Mouse (Mus musculus): ENCODE measurements around the gene Tmem130. TPM values are rescaled to one million over a fixed set of nuclear protein-coding genes. Genes with fewer than 3 reads are reported as not detected.
A peak's percentile ranks its signal among the peaks of the same experiment; 100 is the strongest.
"Not testable (repeated sequence)": the region's sequence is repeated elsewhere in the genome, so short reads cannot be mapped to it uniquely, and the experiment has no call there.

Tmem130 gene
- polyA plus RNA-seq, 1 experiment = 0.99 TPM

- Histone ChIP-seq H3K4me1 (ENCODE audit: control insufficient read depth, insufficient read depth, insufficient read length, low read length) (no peaks in the 10 kb centered on the region), H3K27me3 (ENCODE audit: control insufficient read depth, insufficient read depth, low read length) (no peaks in the 10 kb centered on the region), H3K4me3 (ENCODE audit: low read depth, low read length) (no peak overlapping the region), H3K27ac (ENCODE audit: insufficient read depth, low read depth, low read length) (no peak overlapping the region), H3K36me3 (ENCODE audit: control insufficient read depth, insufficient read depth, low read length) (peaks cover 77% of the 10 kb centered on the region)
- TF ChIP-seq POLR2A (IDR thresholded peaks at IDR 0.05; ENCODE audit: low read depth, low read length) (no peak), CTCF (IDR thresholded peaks at IDR 0.05; ENCODE audit: extremely low read depth, insufficient read length, insufficient replicate concordance, low read depth, low read length) (no peak)
- WGBS = 96% methylated on average over 18 of the region's 18 CpGs
Observed at GRCm38 (mm10) chr5:144786464-144786863, 24.8 kb upstream of the Tmem130 start.

DNA sequence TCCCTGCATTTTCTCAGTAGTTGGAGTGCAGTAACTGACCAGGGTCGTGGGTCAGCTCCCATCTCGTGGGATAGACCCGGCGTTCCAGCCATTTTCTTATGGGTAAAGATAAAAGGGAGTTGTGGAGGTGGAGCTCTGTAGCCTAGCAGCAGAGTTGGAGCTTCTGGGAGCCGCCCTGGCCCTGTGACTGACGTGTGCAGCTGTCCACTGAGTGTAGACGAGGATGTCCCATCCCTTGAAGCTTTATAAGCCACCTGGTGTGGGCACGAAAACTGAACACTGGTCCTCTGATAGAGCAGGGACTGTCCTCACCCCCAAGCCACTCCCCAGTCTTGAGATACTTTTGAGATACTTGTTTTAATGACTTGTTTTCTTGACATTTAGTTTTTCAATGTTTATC, 19.0 kb upstream of the Tmem130 start:
- H3K4me1 ChIP-seq (ENCODE audit: control insufficient read depth, insufficient read depth, insufficient read length, low read length) = no peaks in the 10 kb centered on the region
- H3K27me3 ChIP-seq (ENCODE audit: control insufficient read depth, insufficient read depth, low read length) = no peaks in the 10 kb centered on the region
- no peak overlapping the region for H3K4me3 ChIP-seq (ENCODE audit: low read depth, low read length)
- TF ChIP-seq POLR2A (IDR thresholded peaks at IDR 0.05; ENCODE audit: low read depth, low read length) = no peak
- TF ChIP-seq CTCF (IDR thresholded peaks at IDR 0.05; ENCODE audit: extremely low read depth, insufficient read length, insufficient replicate concordance, low read depth, low read length) = no peak
- H3K27ac ChIP-seq (ENCODE audit: insufficient read depth, low read depth, low read length) = no peak overlapping the region
- peaks cover 64% of the 10 kb centered on the region for H3K36me3 ChIP-seq (ENCODE audit: control insufficient read depth, insufficient read depth, low read length)
- 78% methylated on average over 8 of the region's 8 CpGs for WGBS

DNA sequence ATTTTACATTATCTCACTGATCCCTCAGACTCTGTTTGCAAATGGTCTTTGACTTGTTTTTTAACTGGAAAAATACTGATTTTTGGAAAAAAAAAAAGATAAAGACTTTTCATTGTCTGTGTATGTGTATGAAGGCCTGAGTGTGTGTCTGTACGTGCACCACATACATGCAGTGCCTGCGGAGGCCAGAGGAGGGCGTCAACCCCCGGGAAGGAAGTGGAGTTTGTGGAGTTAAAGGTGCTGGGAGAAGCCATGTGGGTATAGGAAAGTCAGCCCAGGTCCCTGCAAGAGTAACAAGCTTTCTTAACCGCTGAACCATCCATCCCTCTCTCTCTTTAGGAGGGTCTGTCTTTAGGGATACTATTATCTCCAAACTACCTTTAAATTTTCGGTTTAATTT, 11.6 kb upstream of the Tmem130 start:
- Histone ChIP-seq H3K27me3 (ENCODE audit: control insufficient read depth, insufficient read depth, low read length) (no peaks in the 10 kb centered on the region), H3K36me3 (ENCODE audit: control insufficient read depth, insufficient read depth, low read length) (peaks cover 34% of the 10 kb centered on the region), H3K4me1 (ENCODE audit: control insufficient read depth, insufficient read depth, insufficient read length, low read length) (peaks cover 6% of the 10 kb centered on the region), H3K27ac (ENCODE audit: insufficient read depth, low read depth, low read length) (no peak overlapping the region), H3K4me3 (ENCODE audit: low read depth, low read length) (no peak overlapping the region)
- TF ChIP-seq POLR2A (IDR thresholded peaks at IDR 0.05; ENCODE audit: low read depth, low read length) (no peak), CTCF (IDR thresholded peaks at IDR 0.05; ENCODE audit: extremely low read depth, insufficient read length, insufficient replicate concordance, low read depth, low read length) (no peak)
- 93% methylated on average over 6 of the region's 6 CpGs for WGBS

GRCm38 (mm10) chr5:144769067-144769482, 7.5 kb upstream of the Tmem130 start:
- peaks cover 6% of the 10 kb centered on the region for H3K4me1 ChIP-seq (ENCODE audit: control insufficient read depth, insufficient read depth, insufficient read length, low read length)
- TF ChIP-seq POLR2A (IDR thresholded peaks at IDR 0.05; ENCODE audit: low read depth, low read length) (no peak), CTCF (IDR thresholded peaks at IDR 0.05; ENCODE audit: extremely low read depth, insufficient read length, insufficient replicate concordance, low read depth, low read length) (no peak)
- peak overlapping the region; percentile 97 for H3K4me3 ChIP-seq (ENCODE audit: low read depth, low read length)
- 6% methylated on average over 8 of the region's 8 CpGs for WGBS
- no peaks in the 10 kb centered on the region for H3K27me3 ChIP-seq (ENCODE audit: control insufficient read depth, insufficient read depth, low read length)
- no peak overlapping the region for H3K27ac ChIP-seq (ENCODE audit: insufficient read depth, low read depth, low read length)
- H3K36me3 ChIP-seq (ENCODE audit: control insufficient read depth, insufficient read depth, low read length) = peaks cover 13% of the 10 kb centered on the region

GRCm38 (mm10) chr5:144767911-144768841, 6.6 kb upstream of the Tmem130 start:
- TF ChIP-seq CTCF (IDR thresholded peaks at IDR 0.05; ENCODE audit: extremely low read depth, insufficient read length, insufficient replicate concordance, low read depth, low read length) = peak; percentile 93; the same call in 1 of the 2 replicates
- TF ChIP-seq POLR2A (IDR thresholded peaks at IDR 0.05; ENCODE audit: low read depth, low read length) = peak; percentile 46; the same call in 1 of the 2 replicates
- Histone ChIP-seq H3K4me3 (ENCODE audit: low read depth, low read length) (peak overlapping the region; percentile 97), H3K4me1 (ENCODE audit: control insufficient read depth, insufficient read depth, insufficient read length, low read length) (peaks cover 6% of the 10 kb centered on the region), H3K27ac (ENCODE audit: insufficient read depth, low read depth, low read length) (peak overlapping the region; percentile 84), H3K36me3 (ENCODE audit: control insufficient read depth, insufficient read depth, low read length) (peaks cover 9% of the 10 kb centered on the region), H3K27me3 (ENCODE audit: control insufficient read depth, insufficient read depth, low read length) (no peaks in the 10 kb centered on the region)
- under 1% methylated on average over 92 of the region's 92 CpGs for WGBS

- H3K27me3 ChIP-seq (ENCODE audit: control insufficient read depth, insufficient read depth, low read length); H3K36me3 ChIP-seq (ENCODE audit: control insufficient read depth, insufficient read depth, low read length); H3K4me1 ChIP-seq (ENCODE audit: control insufficient read depth, insufficient read depth, insufficient read length, low read length): not testable (repeated sequence)
- WGBS = 70% methylated on average over 15 of the region's 15 CpGs
- peak within 1 kb of the TSS; percentile 97 for H3K4me3 ChIP-seq (ENCODE audit: low read depth, low read length)
- H3K27ac ChIP-seq (ENCODE audit: insufficient read depth, low read depth, low read length) = peak within 1 kb of the TSS; percentile 84
Observed at GRCm38 (mm10) chr5:144767106-144767798, 5.6 kb upstream of the Tmem130 start, which contains the start of gene Trrap. Gene Trrap, plus strand, starts transcription at chr5:144767732.

GRCm38 (mm10) chr5:144766646-144767045, 5.0 kb upstream of the Tmem130 start:
- Histone ChIP-seq H3K27me3 (ENCODE audit: control insufficient read depth, insufficient read depth, low read length) (no peaks in the 10 kb centered on the region), H3K4me1 (ENCODE audit: control insufficient read depth, insufficient read depth, insufficient read length, low read length) (peaks cover 6% of the 10 kb centered on the region), H3K27ac (ENCODE audit: insufficient read depth, low read depth, low read length) (no peak overlapping the region), H3K36me3 (ENCODE audit: control insufficient read depth, insufficient read depth, low read length) (peaks cover 5% of the 10 kb centered on the region; the same call in 1 of the 2 replicates), H3K4me3 (ENCODE audit: low read depth, low read length) (no peak overlapping the region)
- no peak for TF ChIP-seq CTCF (IDR thresholded peaks at IDR 0.05; ENCODE audit: extremely low read depth, insufficient read length, insufficient replicate concordance, low read depth, low read length)
- TF ChIP-seq POLR2A (IDR thresholded peaks at IDR 0.05; ENCODE audit: low read depth, low read length) = no peak
- 76% methylated on average over 11 of the region's 11 CpGs for WGBS

Data from small intestine, adult 2 months (tissue).